Mouse (Mus musculus) erythroid progenitor cell, adult 5-6 weeks (primary cell): Measurements from ENCODE around the gene Mertk. TPM values are rescaled to one million over a fixed set of nuclear protein-coding genes. Genes with fewer than 3 reads are reported as not detected.
"Not testable (repeated sequence)": the region's sequence is repeated elsewhere in the genome, so short reads cannot be mapped to it uniquely, and the experiment has no call there.

Source experiments
- ATAC-seq: replicated peaks from 2 replicates; pipeline ENCODE4 v1.8.0; 2016; ENCODE audit warnings: moderate number of reproducible peaks, mild to moderate bottlenecking, moderate TSS enrichment, inconsistent platforms; ENCODE audit not compliant: poor library complexity, low FRiP score, severe bottlenecking
- total RNA-seq, 2 experiments: library from RNA; stranded (forward) in 1 of 2; stranded (reverse) in 1 of 2; fragments of 150-400 nt in 1 of 2; fragments of 186-747, 209-891 nt in 1 of 2; gene quantifications; 2 replicates each; pipeline versions ENCODE4 v1.2.3 to v1.2.4; 2015 to 2017; ENCODE audit warnings: low replicate concordance in 2 of 2

Gene Mertk
- total RNA-seq (2015; ENCODE audit: low replicate concordance) (1.7 and 6.1 TPM in 2 replicates), total RNA-seq (2017; ENCODE audit: low replicate concordance) (3.2 and 6.4 TPM in 2 replicates)

- no peak; the same call in 1 of the 2 replicates for ATAC-seq
Measured at GRCm38 (mm10) chr2:128698693-128699181, at the start of gene Mertk. Gene Mertk (plus strand): TSS chr2:128698956.

GRCm38 (mm10) chr2:128680661-128681060 is 18.1 kb upstream of the Mertk start:
- no peak for ATAC-seq

- ATAC-seq, result peak; percentile 99
Measured at GRCm38 (mm10) chr2:128686921-128687557, 11.7 kb upstream of the Mertk start, which contains the start of gene Anapc1. Gene Anapc1 (minus strand): TSS chr2:128687391.

GRCm38 (mm10) chr2:128687558-128688120 is 11.1 kb upstream of the Mertk start:
- ATAC-seq, result no peak

- no peak for ATAC-seq
Measured at GRCm38 (mm10) chr2:128692336-128692735, 6.4 kb upstream of the Mertk start.

- ATAC-seq, result no peak
Measured at GRCm38 (mm10) chr2:128692771-128693170, 6.0 kb upstream of the Mertk start.

GRCm38 (mm10) chr2:128693236-128693635 is 5.5 kb upstream of the Mertk start:
- no peak for ATAC-seq

- ATAC-seq, result not testable (repeated sequence)
Measured at GRCm38 (mm10) chr2:128693828-128694227, 4.9 kb upstream of the Mertk start.

- no peak for ATAC-seq
Measured at GRCm38 (mm10) chr2:128694548-128694947, 4.2 kb upstream of the Mertk start.

GRCm38 (mm10) chr2:128696426-128696825 is 2.3 kb upstream of the Mertk start:
- ATAC-seq, result no peak

- ATAC-seq, result no peak
Measured at GRCm38 (mm10) chr2:128697047-128697446, 1.7 kb upstream of the Mertk start.

- ATAC-seq, result no peak
Measured at GRCm38 (mm10) chr2:128697566-128697965, 1.2 kb upstream of the Mertk start.

- no peak for ATAC-seq
Measured at GRCm38 (mm10) chr2:128698140-128698692, 540 bp upstream of the Mertk start.

GRCm38 (mm10) chr2:128699201-128699885 is 587 bp downstream of the Mertk start:
- ATAC-seq, result no peak

GRCm38 (mm10) chr2:128704474-128704873 is 5.7 kb downstream of the Mertk start:
- no peak for ATAC-seq

GRCm38 (mm10) chr2:128709264-128709663 is 10.5 kb downstream of the Mertk start:
- no peak for ATAC-seq

- no peak for ATAC-seq
Measured at GRCm38 (mm10) chr2:128710609-128711008, 11.9 kb downstream of the Mertk start.

- ATAC-seq, result no peak
Measured at GRCm38 (mm10) chr2:128712940-128713339, 14.2 kb downstream of the Mertk start.

- ATAC-seq, result no peak
Measured at GRCm38 (mm10) chr2:128713548-128714003, 14.8 kb downstream of the Mertk start.

- ATAC-seq, result no peak
Measured at GRCm38 (mm10) chr2:128714724-128715241, 16.0 kb downstream of the Mertk start.
